Mouse (Mus musculus) forebrain, embryonic 13.5 days (tissue): ENCODE results near the gene Gpr137. TPM values are rescaled to one million over a fixed set of nuclear protein-coding genes. Genes with fewer than 3 reads are reported as not detected.
A peak's percentile ranks its signal among the peaks of the same experiment; 100 is the strongest.
"Not testable (repeated sequence)": the region's sequence is repeated elsewhere in the genome, so short reads cannot be mapped to it uniquely, and the experiment has no call there.

Source experiments
- ATAC-seq: fragments of 200-750 bp; cut with Nextera tagmentation; 2 replicates; pipeline ENCODE4 v1.8.0; 2017
- H3K27ac ChIP-seq: fragments of 300-500 bp; sonication (generic); 2 replicates; pipeline ENCODE4 v1.5.1; 2015; ENCODE audit warnings: inconsistent platforms, mild to moderate bottlenecking, moderate library complexity
- H3K27me3 ChIP-seq: fragments of 300-500 bp; sonication (generic); 2 replicates; pipeline ENCODE4 v1.6.1; 2015; ENCODE audit warnings: mild to moderate bottlenecking, inconsistent platforms
- H3K36me3 ChIP-seq: fragments of 300-500 bp; sonication (generic); 2 replicates; pipeline ENCODE4 v1.6.1; 2015; ENCODE audit warnings: mild to moderate bottlenecking, inconsistent platforms; ENCODE audit not compliant: poor library complexity, severe bottlenecking
- H3K4me1 ChIP-seq: fragments of 300-500 bp; sonication (generic); 2 replicates; pipeline ENCODE4 v1.6.1; 2015; ENCODE audit warnings: inconsistent platforms
- H3K4me2 ChIP-seq: fragments of 300-500 bp; sonication (generic); 2 replicates; pipeline ENCODE4 v1.6.1; 2015; ENCODE audit warnings: inconsistent platforms, mild to moderate bottlenecking, moderate library complexity
- H3K4me3 ChIP-seq: fragments of 300-500 bp; sonication (generic); 2 replicates; pipeline ENCODE4 v1.5.1; 2015; ENCODE audit warnings: mild to moderate bottlenecking, inconsistent platforms
- H3K9ac ChIP-seq: fragments of 300-500 bp; sonication (generic); 2 replicates; pipeline ENCODE4 v1.6.1; 2015; ENCODE audit warnings: mild to moderate bottlenecking, inconsistent platforms
- H3K9me3 ChIP-seq: fragments of 300-500 bp; sonication (generic); replicated peaks from 2 replicates; pipeline ENCODE4 v1.6.1; 2016; ENCODE audit warnings: inconsistent platforms
- WGBS: fragments of 180-500 bp; shearing (Covaris S2); methylation state at CpG from one replicate; pipeline ENCODE4 v1.1.7; 2015; 5-methylcytosine and 5-hydroxymethylcytosine counted together
- polyA plus RNA-seq: library from polyadenylated mRNA; unstranded; fragments of >200 nt; fragmentation: Nextera tagmentation; extraction: Ambion mirVana; gene quantifications from 2 replicates; pipeline ENCODE4 v1.2.1, GENCODE M21; 2015

Gpr137 gene
- polyA plus RNA-seq, result 32.4 and 32.8 TPM in 2 replicates

DNA sequence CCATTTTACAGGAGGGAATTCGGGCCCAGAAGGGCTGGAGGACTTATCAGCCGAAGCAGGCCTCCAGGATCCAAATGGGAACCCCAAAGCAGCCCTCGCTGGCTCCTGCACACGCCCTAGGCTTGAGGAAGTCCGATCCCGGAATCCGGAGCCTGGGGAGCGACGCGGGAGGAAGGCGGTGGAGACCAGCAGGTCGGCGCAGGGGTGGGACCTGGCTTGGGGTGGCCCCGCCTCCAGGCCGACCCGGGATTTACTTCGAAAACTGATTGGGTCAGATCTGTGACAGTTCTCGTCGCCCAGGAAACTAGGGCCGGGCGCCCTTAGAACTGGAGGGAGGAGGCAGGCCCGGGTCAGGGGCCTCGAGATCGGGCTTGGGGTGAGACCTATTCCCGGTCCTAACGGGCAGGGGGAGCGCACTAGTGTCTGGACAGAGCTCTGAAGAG lies at the start of gene Gpr137:
TSS of gene Gpr137 (minus strand) at position 232 of the 443 bp plus-strand sequence.
- WGBS, result under 1% methylated on average over 27 of the region's 27 CpGs
- H3K36me3 ChIP-seq, result peaks cover 10% of the 10 kb centered on the region
- ATAC-seq, result peak; percentile 84

GRCm38 (mm10) chr19:6991166-6991565 lies 48.9 kb upstream of the Gpr137 start:
- not testable (repeated sequence) for H3K9ac ChIP-seq, H3K36me3 ChIP-seq, H3K27me3 ChIP-seq, H3K4me3 ChIP-seq, H3K9me3 ChIP-seq, ATAC-seq, H3K27ac ChIP-seq
- H3K4me2 ChIP-seq, result peak overlapping the region; percentile 87; the same call in 1 of the 2 replicates
- 91% methylated on average over 6 of the region's 6 CpGs for WGBS
- H3K4me1 ChIP-seq, result peaks cover 51% of the 10 kb centered on the region

More for the DNA sequence above, at the start of gene Gpr137:
- Histone ChIP-seq H3K9me3 (no peaks in the 10 kb centered on the region), H3K4me3 (peak within 1 kb of the TSS; percentile 86), H3K4me1 (peaks cover 43% of the 10 kb centered on the region), H3K4me2 (peak within 1 kb of the TSS; percentile 99), H3K27ac (peak within 1 kb of the TSS; percentile 90), H3K27me3 (peaks cover 4% of the 10 kb centered on the region; the same call in 1 of the 2 replicates), H3K9ac (peak within 1 kb of the TSS; percentile 95)

- ATAC-seq, result no peak
- H3K4me3 ChIP-seq, result no peak overlapping the region
- H3K27me3 ChIP-seq, result no peaks in the 10 kb centered on the region
- no peak overlapping the region for H3K9ac ChIP-seq
- H3K27ac ChIP-seq, result no peak overlapping the region
- H3K4me2 ChIP-seq, result no peak overlapping the region
- H3K36me3 ChIP-seq, result peaks cover 1% of the 10 kb centered on the region; the same call in 1 of the 2 replicates
- WGBS, result 91% methylated on average over 6 of the region's 6 CpGs
- peaks cover 54% of the 10 kb centered on the region for H3K4me1 ChIP-seq
- H3K9me3 ChIP-seq, result no peaks in the 10 kb centered on the region
These were observed 48.4 kb upstream of the Gpr137 start for GRCm38 (mm10) chr19:6990712-6991111.

- no peaks in the 10 kb centered on the region for H3K27me3 ChIP-seq
- no peak overlapping the region for H3K4me2 ChIP-seq
- H3K27ac ChIP-seq, result no peak overlapping the region
- no peak for ATAC-seq
- no peaks in the 10 kb centered on the region for H3K9me3 ChIP-seq
- peaks cover 13% of the 10 kb centered on the region for H3K36me3 ChIP-seq
- no peak overlapping the region for H3K9ac ChIP-seq
- peaks cover 41% of the 10 kb centered on the region for H3K4me1 ChIP-seq
- 88% methylated on average over 8 of the region's 8 CpGs for WGBS
- H3K4me3 ChIP-seq, result no peak overlapping the region
These were observed 47.0 kb upstream of the Gpr137 start for GRCm38 (mm10) chr19:6989251-6989650.

DNA sequence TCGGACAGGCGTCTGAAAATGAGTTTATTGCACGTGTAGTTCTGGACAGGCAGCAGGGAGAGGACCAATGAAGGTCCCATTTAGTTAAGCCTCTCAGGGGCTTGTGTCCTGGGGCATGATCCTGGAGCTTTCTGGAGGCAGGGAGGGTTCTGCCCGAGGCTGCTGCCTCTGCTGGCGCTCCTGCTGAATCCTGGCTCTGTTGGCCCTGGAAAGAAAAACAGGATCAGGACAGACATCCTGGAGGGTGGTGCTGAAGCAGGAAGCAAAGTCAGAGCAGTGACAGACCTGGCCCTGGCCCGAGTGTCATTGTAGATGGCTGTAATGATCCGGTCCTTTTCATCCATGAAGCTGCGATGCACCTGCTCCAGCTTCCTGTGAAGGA lies 45.6 kb upstream of the Gpr137 start:
- H3K4me2 ChIP-seq, result peak overlapping the region; percentile 78
- peak overlapping the region; percentile 83 for H3K9ac ChIP-seq
- peaks cover 14% of the 10 kb centered on the region for H3K36me3 ChIP-seq
- no peak overlapping the region; the same call in 1 of the 2 replicates for H3K27ac ChIP-seq
- WGBS, result 6% methylated on average over 8 of the region's 8 CpGs
- ATAC-seq, result no peak
- peak overlapping the region; percentile 69 for H3K4me3 ChIP-seq
- no peaks in the 10 kb centered on the region for H3K9me3 ChIP-seq
- H3K4me1 ChIP-seq, result peaks cover 33% of the 10 kb centered on the region
- H3K27me3 ChIP-seq, result no peaks in the 10 kb centered on the region

DNA sequence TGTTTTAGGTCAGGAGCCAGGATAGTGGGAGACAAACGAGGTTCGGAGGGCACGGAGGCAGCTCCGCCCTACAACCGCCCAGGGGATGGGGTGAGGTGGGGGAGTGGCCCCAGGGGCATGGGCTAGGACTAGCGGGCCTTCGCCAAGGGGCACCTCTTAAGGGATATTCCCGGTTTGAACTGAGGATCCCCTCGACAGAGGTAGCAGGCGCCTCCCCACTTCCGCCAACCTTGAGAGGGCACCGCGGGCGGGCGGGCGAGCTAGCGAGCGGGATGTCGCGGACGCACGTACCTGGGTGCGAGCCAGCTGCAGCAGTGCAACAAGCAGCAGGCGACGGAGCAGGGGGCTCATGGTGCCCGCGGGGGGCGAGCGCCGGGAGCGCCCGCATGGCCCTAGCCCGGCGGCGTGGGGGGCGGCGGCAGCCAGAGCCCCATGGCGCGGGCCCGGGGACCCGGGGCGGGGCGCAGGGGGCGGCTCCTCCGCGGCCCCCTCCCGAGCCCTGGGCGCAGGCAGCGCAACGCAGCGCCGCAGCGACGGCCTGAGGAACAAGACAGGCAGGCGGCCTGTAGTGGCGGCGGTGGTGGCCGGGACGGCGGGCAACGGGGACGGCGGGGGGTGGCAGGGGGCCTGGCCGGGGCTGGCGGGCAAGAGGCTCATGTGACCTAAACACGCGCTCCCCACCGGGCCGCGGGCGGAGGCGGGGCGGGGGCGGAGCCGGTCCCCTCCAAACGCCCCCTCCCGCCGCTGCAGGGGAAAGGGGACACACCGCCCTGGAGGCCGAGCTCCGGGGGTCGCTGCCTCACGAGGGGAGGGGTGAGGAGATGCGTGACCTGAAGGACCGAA lies 45.0 kb upstream of the Gpr137 start, which contains the start of gene Vegfb:
TSS of gene Vegfb (minus strand) at position 591 of the 843 bp plus-strand sequence.
- Histone ChIP-seq H3K36me3 (peaks cover 20% of the 10 kb centered on the region), H3K4me3 (peak within 1 kb of the TSS; percentile 69), H3K4me1 (peaks cover 31% of the 10 kb centered on the region), H3K27ac (peak within 1 kb of the TSS; percentile 75), H3K4me2 (peak within 1 kb of the TSS; percentile 78), H3K9me3 (no peaks in the 10 kb centered on the region), H3K27me3 (no peaks in the 10 kb centered on the region), H3K9ac (peak within 1 kb of the TSS; percentile 83)
- ATAC-seq, result peak; percentile 54
- under 1% methylated on average over 78 of the region's 85 CpGs for WGBS

- no peaks in the 10 kb centered on the region for H3K27me3 ChIP-seq
- H3K27ac ChIP-seq, result no peak overlapping the region
- H3K4me1 ChIP-seq, result peaks cover 26% of the 10 kb centered on the region
- H3K4me3 ChIP-seq, result peak overlapping the region; percentile 69
- peak overlapping the region; percentile 78 for H3K4me2 ChIP-seq
- WGBS, result 77% methylated on average over 10 of the region's 10 CpGs
- no peak for ATAC-seq
- H3K36me3 ChIP-seq, result peaks cover 23% of the 10 kb centered on the region
- no peaks in the 10 kb centered on the region for H3K9me3 ChIP-seq
- peak overlapping the region; percentile 83; the same call in 1 of the 2 replicates for H3K9ac ChIP-seq
These were observed 43.9 kb upstream of the Gpr137 start for GRCm38 (mm10) chr19:6985951-6986708.

DNA sequence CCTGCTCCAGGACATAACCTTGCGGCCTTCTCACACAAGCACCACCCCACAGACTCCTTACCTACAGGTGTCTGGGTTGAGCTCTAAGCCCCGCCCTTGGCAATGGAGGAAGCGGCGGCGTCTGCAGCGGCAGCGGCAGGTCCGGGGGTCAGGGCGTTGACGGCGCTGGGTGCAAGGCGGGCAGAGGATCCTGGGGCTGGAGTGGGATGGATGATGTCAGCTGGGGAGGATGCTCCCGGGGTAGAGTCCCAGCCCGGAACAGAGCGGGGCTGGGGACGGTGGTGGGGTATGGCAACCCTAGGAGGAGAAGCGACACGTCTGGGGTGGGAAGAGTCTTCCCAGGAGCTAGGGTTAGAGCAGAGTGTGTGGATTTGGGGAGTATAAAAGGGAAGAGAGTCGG lies 43.0 kb upstream of the Gpr137 start:
- no peaks in the 10 kb centered on the region for H3K9me3 ChIP-seq
- H3K4me2 ChIP-seq, result no peak overlapping the region
- ATAC-seq, result no peak
- no peak overlapping the region for H3K4me3 ChIP-seq
- H3K27me3 ChIP-seq, result no peaks in the 10 kb centered on the region
- H3K9ac ChIP-seq, result no peak overlapping the region
- H3K4me1 ChIP-seq, result peaks cover 31% of the 10 kb centered on the region
- H3K36me3 ChIP-seq, result peaks cover 23% of the 10 kb centered on the region
- no peak overlapping the region for H3K27ac ChIP-seq
- 86% methylated on average over 19 of the region's 19 CpGs for WGBS

- WGBS, result 22% methylated on average over 5 of the region's 5 CpGs
- Histone ChIP-seq H3K36me3 (peaks cover 25% of the 10 kb centered on the region), H3K4me3 (no peak overlapping the region), H3K9me3 (no peaks in the 10 kb centered on the region), H3K9ac (no peak overlapping the region), H3K4me1 (peaks cover 41% of the 10 kb centered on the region), H3K4me2 (no peak overlapping the region), H3K27me3 (no peaks in the 10 kb centered on the region), H3K27ac (no peak overlapping the region)
- ATAC-seq, result no peak
These were observed 41.3 kb upstream of the Gpr137 start for GRCm38 (mm10) chr19:6983621-6984020.

GRCm38 (mm10) chr19:6981465-6981864 lies 39.2 kb upstream of the Gpr137 start:
- Histone ChIP-seq H3K9me3 (no peaks in the 10 kb centered on the region), H3K27ac (no peak overlapping the region), H3K4me3 (0 out of 2 replicates have a peak overlapping the region, but pooled peaks have one; percentile 52), H3K9ac (no peak overlapping the region), H3K4me2 (peak overlapping the region; percentile 91; the same call in 1 of the 2 replicates), H3K27me3 (no peaks in the 10 kb centered on the region), H3K36me3 (peaks cover 45% of the 10 kb centered on the region), H3K4me1 (peaks cover 48% of the 10 kb centered on the region)
- 92% methylated on average over 4 of the region's 4 CpGs for WGBS
- ATAC-seq, result no peak

GRCm38 (mm10) chr19:6980381-6981093 lies 38.3 kb upstream of the Gpr137 start, which contains the start of gene Fkbp2:
TSS of gene Fkbp2 (minus strand) at chr19:6980501.
- 2% methylated on average over 38 of the region's 38 CpGs for WGBS
- Histone ChIP-seq H3K4me2 (peak within 1 kb of the TSS; percentile 91), H3K9ac (peak within 1 kb of the TSS; percentile 73), H3K4me1 (peaks cover 43% of the 10 kb centered on the region), H3K4me3 (peak within 1 kb of the TSS; percentile 52), H3K27ac (peak within 1 kb of the TSS; percentile 86), H3K36me3 (peaks cover 42% of the 10 kb centered on the region), H3K9me3 (no peaks in the 10 kb centered on the region), H3K27me3 (no peaks in the 10 kb centered on the region)
- ATAC-seq, result peak; percentile 90
